ENCODE assay signal across 11 mouse cellular contexts in genomic region chr12:110707451-110707850, GRCm38 (mm10). TPM values are rescaled to one million over a fixed set of nuclear protein-coding genes. Genes with fewer than 3 reads are reported as not detected.
A peak's percentile ranks its signal among the peaks of the same experiment; 100 is the strongest.
DNase-seq lines count a peak whose midpoint lies in the region; ATAC-seq and TF ChIP-seq lines count a peak whose summit lies in the region.
"Had no signal": no experiment of that assay in that cellular context is flagged by ENCODE, and none has a peak within 500 bp of the region (broad histone marks: within the 10 kb centered on the region; RNA-seq: fewer than 3 reads in every experiment).

No protein-coding gene starts in this region.

- H3K9ac ChIP-seq in forebrain, embryonic 14.5 days (ENCODE audit: low read length), result no peak overlapping the region
- no peak overlapping the region for H3K9ac ChIP-seq in hindbrain, embryonic 16.5 days (ENCODE audit: low read depth, low read length)
- H3K9ac ChIP-seq in stomach, embryonic 15.5 days, result no peak overlapping the region
- H3K9ac ChIP-seq in stomach, postnatal 0 days (ENCODE audit: low read length), result no peak overlapping the region
- H3K9ac ChIP-seq: embryonic facial prominence, embryonic 15.5 days; limb, embryonic 15.5 days had no signal

- peaks cover 24% of the 10 kb centered on the region for H3K4me1 ChIP-seq in forebrain, embryonic 10.5 days
- no peaks in the 10 kb centered on the region for H3K4me1 ChIP-seq in forebrain, embryonic 14.5 days (ENCODE audit: control insufficient read depth, insufficient read depth, low read length)
- peaks cover 19% of the 10 kb centered on the region for H3K4me1 ChIP-seq in hindbrain, embryonic 10.5 days (replicated peaks)
- H3K4me1 ChIP-seq in hindbrain, embryonic 16.5 days (ENCODE audit: control insufficient read depth, insufficient read depth, low read depth, low read length), result peaks cover 11% of the 10 kb centered on the region
- 0 out of 2 replicates have a peak, but pooled peaks cover 3% of the 10 kb centered on the region for H3K4me1 ChIP-seq in stomach, embryonic 15.5 days
- no peaks in the 10 kb centered on the region for H3K4me1 ChIP-seq in stomach, postnatal 0 days (replicated peaks; ENCODE audit: control insufficient read depth, insufficient read depth)

- no peak for DNase-seq in forebrain, embryonic 10.5 days (ENCODE audit: extremely low spot score, low spot score)
- DNase-seq in forebrain, embryonic 14.5 days (ENCODE audit: low spot score), result no peak
- no peak for DNase-seq in hindbrain, embryonic 10.5 days (ENCODE audit: low spot score)
- no peak for DNase-seq in stomach, postnatal 0 days (ENCODE audit: low spot score)
- DNase-seq in frontal cortex, adult 2 months (ENCODE audit: extremely low spot score in 1 of 2, low spot score in 1 of 2), result no peak
- DNase-seq in embryo, embryonic 11 days, result no peak

- ATAC-seq in forebrain, embryonic 14.5 days, result no peak
- no peak for ATAC-seq in hindbrain, embryonic 16.5 days
- ATAC-seq in stomach, embryonic 15.5 days (ENCODE audit: insufficient read depth, low FRiP score, low read depth), result no peak
- ATAC-seq in stomach, postnatal 0 days (ENCODE audit: low FRiP score, low TSS enrichment), result no peak

- H3K9me3 ChIP-seq in forebrain, embryonic 10.5 days, result no peaks in the 10 kb centered on the region
- H3K9me3 ChIP-seq in forebrain, embryonic 14.5 days (replicated peaks; ENCODE audit: control insufficient read depth, low read length), result no peaks in the 10 kb centered on the region
- H3K9me3 ChIP-seq in hindbrain, embryonic 10.5 days, result no peaks in the 10 kb centered on the region
- no peaks in the 10 kb centered on the region for H3K9me3 ChIP-seq in hindbrain, embryonic 16.5 days (ENCODE audit: control insufficient read depth, low read length)
- no peaks in the 10 kb centered on the region for H3K9me3 ChIP-seq in stomach, embryonic 15.5 days
- H3K9me3 ChIP-seq in stomach, postnatal 0 days (ENCODE audit: control insufficient read depth, low read length), result no peaks in the 10 kb centered on the region
- H3K9me3 ChIP-seq: embryonic facial prominence, embryonic 15.5 days; heart, embryonic 10.5 days; limb, embryonic 15.5 days had no signal

- no peak for TF ChIP-seq EP300 in stomach, postnatal 0 days (optimal IDR thresholded peaks at IDR 0.05)

- no peak overlapping the region; the same call in 1 of the 2 replicates for H3K27ac ChIP-seq in forebrain, embryonic 10.5 days
- no peak overlapping the region for H3K27ac ChIP-seq in forebrain, embryonic 14.5 days (ENCODE audit: low read depth, low read length)
- H3K27ac ChIP-seq in hindbrain, embryonic 10.5 days, result no peak overlapping the region
- no peak overlapping the region for H3K27ac ChIP-seq in hindbrain, embryonic 16.5 days (ENCODE audit: low read depth, low read length)
- no peak overlapping the region for H3K27ac ChIP-seq in stomach, embryonic 15.5 days
- no peak overlapping the region for H3K27ac ChIP-seq in stomach, postnatal 0 days (replicated peaks)
- H3K27ac ChIP-seq: limb, embryonic 15.5 days had no signal

- TF ChIP-seq CTCF in stomach, postnatal 0 days (IDR thresholded peaks at IDR 0.05; ENCODE audit: low read depth), result no peak

- 89% methylated on average over 7 of the region's 7 CpGs for WGBS in forebrain, embryonic 10.5 days
- WGBS in forebrain, embryonic 14.5 days, result 87% methylated on average over 7 of the region's 7 CpGs
- 89% methylated on average over 7 of the region's 7 CpGs for WGBS in hindbrain, embryonic 10.5 days
- WGBS in hindbrain, embryonic 16.5 days, result 80% methylated on average over 7 of the region's 7 CpGs
- WGBS in stomach, embryonic 15.5 days, result 80% methylated on average over 7 of the region's 7 CpGs
- 88% methylated on average over 7 of the region's 7 CpGs for WGBS in stomach, postnatal 0 days

- H3K4me2 ChIP-seq in forebrain, embryonic 14.5 days (ENCODE audit: low read length), result no peak overlapping the region
- no peak overlapping the region for H3K4me2 ChIP-seq in hindbrain, embryonic 16.5 days (ENCODE audit: low read length)
- H3K4me2 ChIP-seq in stomach, embryonic 15.5 days, result peak overlapping the region; percentile 52; the same call in 1 of the 2 replicates
- no peak overlapping the region for H3K4me2 ChIP-seq in stomach, postnatal 0 days (replicated peaks; ENCODE audit: low read depth)

- H3K4me3 ChIP-seq in forebrain, embryonic 10.5 days, result peak overlapping the region; percentile 49; the same call in 1 of the 2 replicates
- no peak overlapping the region for H3K4me3 ChIP-seq in forebrain, embryonic 14.5 days (ENCODE audit: low read depth, low read length)
- peak overlapping the region; percentile 54; the same call in 1 of the 2 replicates for H3K4me3 ChIP-seq in hindbrain, embryonic 10.5 days
- no peak overlapping the region for H3K4me3 ChIP-seq in hindbrain, embryonic 16.5 days (ENCODE audit: low read length)
- H3K4me3 ChIP-seq in stomach, embryonic 15.5 days (replicated peaks), result no peak overlapping the region
- H3K4me3 ChIP-seq in stomach, postnatal 0 days (ENCODE audit: low read depth, low read length), result no peak overlapping the region

- no peaks in the 10 kb centered on the region for H3K36me3 ChIP-seq in forebrain, embryonic 10.5 days (replicated peaks)
- no peaks in the 10 kb centered on the region for H3K36me3 ChIP-seq in forebrain, embryonic 14.5 days (ENCODE audit: control insufficient read depth, insufficient read depth, low read length)
- H3K36me3 ChIP-seq in hindbrain, embryonic 10.5 days, result no peaks in the 10 kb centered on the region
- no peaks in the 10 kb centered on the region for H3K36me3 ChIP-seq in hindbrain, embryonic 16.5 days (ENCODE audit: control insufficient read depth, insufficient read depth, low read length)
- H3K36me3 ChIP-seq in stomach, embryonic 15.5 days, result no peaks in the 10 kb centered on the region
- H3K36me3 ChIP-seq in stomach, postnatal 0 days (ENCODE audit: control insufficient read depth, insufficient read depth, low read length), result no peaks in the 10 kb centered on the region
- H3K36me3 ChIP-seq: embryonic facial prominence, embryonic 15.5 days; heart, embryonic 10.5 days; limb, embryonic 15.5 days had no signal

- H3K27me3 ChIP-seq in forebrain, embryonic 10.5 days (ENCODE audit: poor library complexity, severe bottlenecking), result 0 out of 2 replicates have a peak, but pooled peaks cover 13% of the 10 kb centered on the region
- H3K27me3 ChIP-seq in forebrain, embryonic 14.5 days (replicated peaks; ENCODE audit: control insufficient read depth, insufficient read depth, low read length), result no peaks in the 10 kb centered on the region
- peaks cover 11% of the 10 kb centered on the region; the same call in 1 of the 2 replicates for H3K27me3 ChIP-seq in hindbrain, embryonic 10.5 days (ENCODE audit: insufficient read depth, poor library complexity, severe bottlenecking)
- no peaks in the 10 kb centered on the region for H3K27me3 ChIP-seq in hindbrain, embryonic 16.5 days (replicated peaks; ENCODE audit: control insufficient read depth, insufficient read depth, low read length)
- H3K27me3 ChIP-seq in stomach, embryonic 15.5 days (replicated peaks), result no peaks in the 10 kb centered on the region
- H3K27me3 ChIP-seq in stomach, postnatal 0 days (ENCODE audit: control insufficient read depth, insufficient read depth, low read length), result no peaks in the 10 kb centered on the region
- H3K27me3 ChIP-seq: embryonic facial prominence, embryonic 15.5 days; limb, embryonic 15.5 days had no signal

RNA-seq across cellular contexts. Expression of gene Hsp90aa1, which starts 4.9 kb away (rescaled TPM):
- polyA plus RNA-seq in forebrain, embryonic 10.5 days (2016; fragmentation: Nextera tagmentation; extraction: Ambion mirVana), result 1,260 and 1,271 TPM in 2 replicates
- 1,205 and 1,208 TPM in 2 replicates for polyA plus RNA-seq in forebrain, embryonic 14.5 days (2014; fragmentation: Nextera tagmentation; extraction: Ambion mirVana)
- polyA plus RNA-seq in hindbrain, embryonic 10.5 days (2016; fragmentation: Nextera tagmentation; extraction: Ambion mirVana), result 893 and 1,134 TPM in 2 replicates
- 1,477 and 1,618 TPM in 2 replicates for polyA plus RNA-seq in hindbrain, embryonic 16.5 days (2015; fragmentation: Nextera tagmentation; extraction: Ambion mirVana)
- polyA plus RNA-seq in stomach, embryonic 15.5 days (2015; fragmentation: Nextera tagmentation; extraction: Ambion mirVana), result 815 and 840 TPM in 2 replicates
- 286 and 326 TPM in 2 replicates for polyA plus RNA-seq in stomach, postnatal 0 days (2015; fragmentation: Nextera tagmentation; extraction: Ambion mirVana)
- 470 and 567 TPM in 2 replicates for polyA plus RNA-seq in frontal cortex, adult 2 months (2012; rRNA removed)

RNA-seq across cellular contexts. Expression of gene 1700001K19Rik, which starts 25.0 kb away (rescaled TPM):
- polyA plus RNA-seq in forebrain, embryonic 10.5 days (2016; fragmentation: Nextera tagmentation; extraction: Ambion mirVana), result not detected in 2 replicates
- polyA plus RNA-seq in forebrain, embryonic 14.5 days (2014; fragmentation: Nextera tagmentation; extraction: Ambion mirVana), result not detected in 2 replicates
- polyA plus RNA-seq in hindbrain, embryonic 10.5 days (2016; fragmentation: Nextera tagmentation; extraction: Ambion mirVana), result 0.34 TPM in 1 of 2 replicates, not detected in the other
- 0.16 and 0.55 TPM in 2 replicates for polyA plus RNA-seq in hindbrain, embryonic 16.5 days (2015; fragmentation: Nextera tagmentation; extraction: Ambion mirVana)
- 0.14 TPM in 1 of 2 replicates, not detected in the other for polyA plus RNA-seq in stomach, embryonic 15.5 days (2015; fragmentation: Nextera tagmentation; extraction: Ambion mirVana)
- polyA plus RNA-seq in stomach, postnatal 0 days (2015; fragmentation: Nextera tagmentation; extraction: Ambion mirVana), result not detected in 2 replicates
- polyA plus RNA-seq in frontal cortex, adult 2 months (2012; rRNA removed), result not detected in 2 replicates
- polyA plus RNA-seq: heart, embryonic 10.5 days had no signal

RNA-seq across cellular contexts. Expression of gene Wdr20, which starts 30.3 kb away (rescaled TPM):
- polyA plus RNA-seq in forebrain, embryonic 10.5 days (2016; fragmentation: Nextera tagmentation; extraction: Ambion mirVana), result 22.5 and 23.5 TPM in 2 replicates
- 24.6 and 29.7 TPM in 2 replicates for polyA plus RNA-seq in forebrain, embryonic 14.5 days (2014; fragmentation: Nextera tagmentation; extraction: Ambion mirVana)
- 23.3 and 24.4 TPM in 2 replicates for polyA plus RNA-seq in hindbrain, embryonic 10.5 days (2016; fragmentation: Nextera tagmentation; extraction: Ambion mirVana)
- polyA plus RNA-seq in hindbrain, embryonic 16.5 days (2015; fragmentation: Nextera tagmentation; extraction: Ambion mirVana), result 23.0 TPM in 2 replicates
- polyA plus RNA-seq in stomach, embryonic 15.5 days (2015; fragmentation: Nextera tagmentation; extraction: Ambion mirVana), result 24.0 and 25.3 TPM in 2 replicates
- 12.8 and 14.0 TPM in 2 replicates for polyA plus RNA-seq in stomach, postnatal 0 days (2015; fragmentation: Nextera tagmentation; extraction: Ambion mirVana)
- 22.9 and 25.6 TPM in 2 replicates for polyA plus RNA-seq in frontal cortex, adult 2 months (2012; rRNA removed)

Comparison
In these comparisons a context has a peak if more than half of its experiments do, and no peak if none do; other contexts are left out.
1. H3K4me3 ChIP-seq: peak in forebrain, embryonic 10.5 days (single experiment) and hindbrain, embryonic 10.5 days (single experiment); none in forebrain, embryonic 14.5 days (single experiment), hindbrain, embryonic 16.5 days (single experiment), stomach, embryonic 15.5 days (single experiment) and stomach, postnatal 0 days (single experiment).